8 mouse cellular contexts compared by ENCODE assay signal in genomic region chr12:8498148-8498571, GRCm38 (mm10). TPM values are rescaled to one million over a fixed set of nuclear protein-coding genes. Genes with fewer than 3 reads are reported as not detected.
A peak's percentile ranks its signal among the peaks of the same experiment; 100 is the strongest.
DNase-seq lines count a peak whose midpoint lies in the region; ATAC-seq and TF ChIP-seq lines count a peak whose summit lies in the region.

No protein-coding gene starts in this region.

- H3K27me3 ChIP-seq in cerebellum, adult 2 months (ENCODE audit: control insufficient read depth, insufficient read depth, low read length): no peaks in the 10 kb centered on the region
- H3K27me3 ChIP-seq in heart, embryonic 13.5 days (replicated peaks): no peaks in the 10 kb centered on the region
- H3K27me3 ChIP-seq in midbrain, embryonic 15.5 days (replicated peaks): no peaks in the 10 kb centered on the region

- no peak for DNase-seq in lung, adult 2 months
- DNase-seq in lung, postnatal 10 days: no peak
- DNase-seq in cerebellum, adult 2 months: peak in 1 of 2 experiments; percentile 49
- peak; percentile 47 for DNase-seq in kidney, postnatal 14 days
- no peak for DNase-seq in Muller cell, postnatal 12 days (ENCODE audit: inconsistent ontology term)

- H3K27ac ChIP-seq in cerebellum, adult 2 months (ENCODE audit: insufficient read depth, low read length): peak overlapping the region; percentile 74
- H3K27ac ChIP-seq in heart, embryonic 13.5 days (replicated peaks): peak overlapping the region; percentile 99
- peak overlapping the region; percentile 100 for H3K27ac ChIP-seq in midbrain, embryonic 15.5 days

- peak overlapping the region; percentile 95 for H3K9ac ChIP-seq in heart, embryonic 13.5 days
- peak overlapping the region; percentile 99 for H3K9ac ChIP-seq in midbrain, embryonic 15.5 days

- peak overlapping the region; percentile 92 for H3K4me2 ChIP-seq in heart, embryonic 13.5 days
- peak overlapping the region; percentile 86 for H3K4me2 ChIP-seq in midbrain, embryonic 15.5 days

- H3K36me3 ChIP-seq in heart, embryonic 13.5 days: no peaks in the 10 kb centered on the region
- no peaks in the 10 kb centered on the region for H3K36me3 ChIP-seq in midbrain, embryonic 15.5 days (replicated peaks)

- TF ChIP-seq POLR2A in lung, adult 2 months (IDR thresholded peaks at IDR 0.05; ENCODE audit: borderline replicate concordance, extremely low read depth, low read depth, low read length): peak; percentile 68; the same call in 1 of the 2 replicates
- no peak for TF ChIP-seq POLR2A in cerebellum, adult 2 months (IDR thresholded peaks at IDR 0.05; ENCODE audit: borderline replicate concordance, insufficient read depth, low read length)

- TF ChIP-seq CTCF in lung, adult 2 months (IDR thresholded peaks at IDR 0.05; ENCODE audit: insufficient read depth, low read length): no peak
- TF ChIP-seq CTCF in cerebellum, adult 2 months (IDR thresholded peaks at IDR 0.05; ENCODE audit: borderline replicate concordance, insufficient read depth, low read depth, low read length): no peak

- ATAC-seq in heart, embryonic 13.5 days (ENCODE audit: extremely low read depth, insufficient number of reproducible peaks, low FRiP score, low TSS enrichment): no peak
- ATAC-seq in midbrain, embryonic 15.5 days (replicated peaks): no peak
- no peak for ATAC-seq in monocyte, adult 5-6 weeks (replicated peaks; ENCODE audit: insufficient number of reproducible peaks, low FRiP score, low TSS enrichment, poor library complexity, severe bottlenecking)

- H3K9me3 ChIP-seq in heart, embryonic 13.5 days: no peaks in the 10 kb centered on the region
- no peaks in the 10 kb centered on the region for H3K9me3 ChIP-seq in midbrain, embryonic 15.5 days

- 5% methylated on average over 8 of the region's 8 CpGs for WGBS in lung, adult 2 months
- WGBS in cerebellum, adult 2 months: 8% methylated on average over 8 of the region's 8 CpGs
- 15% methylated on average over 8 of the region's 8 CpGs for WGBS in heart, embryonic 13.5 days
- 2% methylated on average over 8 of the region's 8 CpGs for WGBS in midbrain, embryonic 15.5 days

- peak overlapping the region; percentile 94 for H3K4me3 ChIP-seq in lung, adult 2 months (replicated peaks; ENCODE audit: extremely low read depth, low read depth, low read length)
- H3K4me3 ChIP-seq in cerebellum, adult 2 months (replicated peaks; ENCODE audit: insufficient read depth, low read depth, low read length): peak overlapping the region; percentile 79
- H3K4me3 ChIP-seq in heart, embryonic 13.5 days: peak overlapping the region; percentile 83
- H3K4me3 ChIP-seq in midbrain, embryonic 15.5 days: peak overlapping the region; percentile 84

- H3K4me1 ChIP-seq in lung, adult 2 months (ENCODE audit: control insufficient read depth, insufficient read depth, low read length): peaks cover 18% of the 10 kb centered on the region
- no peaks in the 10 kb centered on the region for H3K4me1 ChIP-seq in cerebellum, adult 2 months (ENCODE audit: control insufficient read depth, insufficient read depth, low read length)
- peaks cover 50% of the 10 kb centered on the region for H3K4me1 ChIP-seq in heart, embryonic 13.5 days
- H3K4me1 ChIP-seq in midbrain, embryonic 15.5 days: peaks cover 31% of the 10 kb centered on the region

RNA-seq across cellular contexts. Expression of gene Rhob, which starts 1.6 kb away (rescaled TPM):
- 324 and 526 TPM in 2 replicates for polyA plus RNA-seq in lung, adult 2 months (2012; rRNA removed)
- polyA plus RNA-seq in cerebellum, adult 2 months (2012; rRNA removed): 295 and 299 TPM in 2 replicates
- polyA plus RNA-seq in heart, embryonic 13.5 days (2015; fragmentation: Nextera tagmentation; extraction: Ambion mirVana): 31.4 and 33.0 TPM in 2 replicates
- 83.3 and 95.1 TPM in 2 replicates for polyA plus RNA-seq in midbrain, embryonic 15.5 days (2015; fragmentation: Nextera tagmentation; extraction: Ambion mirVana)
- 45.8 to 134 TPM (median 53.2 TPM) in 3 replicates for total RNA-seq in monocyte, adult 5-6 weeks (2017)
